24 mouse cellular contexts compared by ENCODE assay signal in genomic region chr17:88864214-88864613, GRCm38 (mm10).
DNase-seq lines count a peak whose midpoint lies in the region; ATAC-seq lines count a peak whose summit lies in the region.
"Had no signal": no experiment of that assay in that cellular context is flagged by ENCODE, and none has a peak within 500 bp of the region (broad histone marks: within the 10 kb centered on the region; RNA-seq: fewer than 3 reads in every experiment).

No protein-coding gene starts in this region.

- WGBS in heart, embryonic 11.5 days (ENCODE audit: insufficient replicate concordance): 35% methylated on average over 5 of the region's 5 CpGs
- WGBS in heart, embryonic 16.5 days: 35% methylated on average over 5 of the region's 5 CpGs

- H3K36me3 ChIP-seq in heart, embryonic 11.5 days (ENCODE audit: control insufficient read depth, insufficient read depth, low read length): no peaks in the 10 kb centered on the region
- no peaks in the 10 kb centered on the region for H3K36me3 ChIP-seq in heart, embryonic 16.5 days (ENCODE audit: control insufficient read depth, insufficient read depth)
- H3K36me3 ChIP-seq: embryonic facial prominence, embryonic 10.5 days; embryonic facial prominence, embryonic 12.5 days; forebrain, embryonic 15.5 days; G1E had no signal

- peak; percentile 52; the same call in 1 of the 2 replicates for ATAC-seq in heart, embryonic 11.5 days (replicated peaks; ENCODE audit: insufficient number of reproducible peaks, low FRiP score, low TSS enrichment)
- peak; percentile 49 for ATAC-seq in heart, embryonic 16.5 days (replicated peaks; ENCODE audit: extremely low read depth, insufficient read depth, low FRiP score)
- ATAC-seq: activated CD4-positive, CD25-positive, alpha-beta regulatory T cell, adult 4 months; CD4-positive, CD25-positive, alpha-beta regulatory T cell, adult 4 months; forebrain, embryonic 13.5 days; forebrain, embryonic 15.5 days; Patski had no signal

- H3K27me3 ChIP-seq in heart, embryonic 11.5 days (ENCODE audit: control insufficient read depth, insufficient read depth, low read length): no peaks in the 10 kb centered on the region
- H3K27me3 ChIP-seq in heart, embryonic 16.5 days (ENCODE audit: control insufficient read depth, insufficient read depth, low read length): no peaks in the 10 kb centered on the region
- H3K27me3 ChIP-seq: CH12.LX; embryonic facial prominence, embryonic 12.5 days; forebrain, embryonic 13.5 days; forebrain, embryonic 15.5 days; Patski had no signal

- no peak overlapping the region for H3K27ac ChIP-seq in heart, embryonic 11.5 days (ENCODE audit: low read depth, low read length)
- no peak overlapping the region for H3K27ac ChIP-seq in heart, embryonic 16.5 days (ENCODE audit: low read length)
- H3K27ac ChIP-seq: embryonic facial prominence, embryonic 10.5 days; embryonic facial prominence, embryonic 12.5 days; forebrain, embryonic 13.5 days; forebrain, embryonic 15.5 days had no signal

- H3K4me3 ChIP-seq in heart, embryonic 11.5 days (ENCODE audit: low read depth, low read length): no peak overlapping the region
- H3K4me3 ChIP-seq in heart, embryonic 16.5 days (ENCODE audit: low read length): no peak overlapping the region
- H3K4me3 ChIP-seq: embryonic facial prominence, embryonic 10.5 days; embryonic facial prominence, embryonic 12.5 days; forebrain, embryonic 13.5 days; forebrain, embryonic 15.5 days had no signal

- no peaks in the 10 kb centered on the region for H3K9me3 ChIP-seq in heart, embryonic 11.5 days (replicated peaks; ENCODE audit: control insufficient read depth, low read length)
- no peaks in the 10 kb centered on the region for H3K9me3 ChIP-seq in heart, embryonic 16.5 days (replicated peaks; ENCODE audit: control insufficient read depth, low read length)
- H3K9me3 ChIP-seq: embryonic facial prominence, embryonic 10.5 days; embryonic facial prominence, embryonic 12.5 days; forebrain, embryonic 13.5 days; forebrain, embryonic 15.5 days had no signal

- intact Hi-C loops in heart, postnatal 25 days (cut with DNase I): no loop called here
- intact Hi-C loops in heart, postnatal 36 days (cut with DNase I): no loop called here

- no peak overlapping the region for H3K4me2 ChIP-seq in heart, embryonic 11.5 days
- no peak overlapping the region for H3K4me2 ChIP-seq in heart, embryonic 16.5 days (ENCODE audit: low read depth, low read length)
- H3K4me2 ChIP-seq: embryonic facial prominence, embryonic 12.5 days; forebrain, embryonic 13.5 days; forebrain, embryonic 15.5 days had no signal

- no peak overlapping the region for H3K9ac ChIP-seq in heart, embryonic 11.5 days (ENCODE audit: low read depth, low read length)
- H3K9ac ChIP-seq in heart, embryonic 16.5 days (ENCODE audit: low read length): no peak overlapping the region
- H3K9ac ChIP-seq: embryonic facial prominence, embryonic 12.5 days; forebrain, embryonic 13.5 days; forebrain, embryonic 15.5 days had no signal

- peak; percentile 35 for DNase-seq in heart, adult 11 months
- no peak for DNase-seq in heart, adult 18-20 months
- no peak for DNase-seq in heart, postnatal 25 days (ENCODE audit: low spot score)
- no peak for DNase-seq in heart, postnatal 36 days
- DNase-seq: adrenal gland, adult 8-10 months; adrenal gland, postnatal 14 days; adrenal gland, postnatal 36 days; B cell, adult 2 months; cerebellum, adult 11-12 months; cerebellum, adult 2 months; cerebellum, adult 9-10 months; cerebellum, postnatal 10 days; cerebellum, postnatal 25 days had no signal

- H3K4me1 ChIP-seq in heart, embryonic 11.5 days (ENCODE audit: control insufficient read depth, insufficient read depth, low read length): no peaks in the 10 kb centered on the region
- no peaks in the 10 kb centered on the region for H3K4me1 ChIP-seq in heart, embryonic 16.5 days (ENCODE audit: control insufficient read depth, insufficient read depth, low read length)
- H3K4me1 ChIP-seq: embryonic facial prominence, embryonic 10.5 days; embryonic facial prominence, embryonic 12.5 days; forebrain, embryonic 13.5 days; forebrain, embryonic 15.5 days had no signal
